Mouse (Mus musculus): Measurements from ENCODE around the gene 4932438H23Rik. TPM values are rescaled to one million over a fixed set of nuclear protein-coding genes. Genes with fewer than 3 reads are reported as not detected.

Gene 4932438H23Rik
- polyA plus RNA-seq, 1 experiment from 2014 or later, result not detected

DNA sequence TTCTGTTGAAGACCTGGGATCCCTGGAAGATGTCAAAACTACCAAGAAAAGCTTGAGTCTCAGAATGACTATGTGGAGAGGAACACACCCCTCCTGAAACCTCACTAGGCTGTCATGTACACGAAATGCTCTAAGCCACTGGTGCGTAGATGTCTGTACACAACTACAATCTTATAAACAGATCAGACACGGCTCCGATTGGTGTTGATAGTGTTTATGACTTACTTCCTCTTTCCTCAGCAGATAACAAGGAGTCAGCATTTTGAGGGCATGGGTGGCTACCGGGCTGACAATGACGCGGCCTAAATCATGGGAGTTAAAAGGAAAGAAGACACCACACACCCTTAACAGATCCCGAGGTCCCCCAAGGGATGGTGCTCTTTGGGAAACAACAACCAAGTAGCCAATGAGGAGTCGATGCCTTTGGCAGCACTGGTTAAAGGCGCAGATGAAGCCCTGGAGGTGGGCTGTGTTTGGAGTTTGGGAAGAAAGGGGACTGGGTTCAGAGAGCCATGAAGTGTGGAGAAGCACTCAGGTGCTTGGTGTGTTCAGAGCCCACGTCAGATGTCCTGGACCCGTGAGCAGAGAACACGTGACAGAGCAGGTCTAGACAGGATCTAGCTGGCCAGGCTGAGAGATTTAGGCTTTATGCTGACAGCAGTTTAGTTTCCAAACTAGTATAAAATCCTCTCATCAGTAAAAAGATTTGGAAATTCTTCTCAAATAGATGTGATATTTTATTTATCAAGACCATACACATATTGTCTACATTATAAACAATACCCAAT is 33.2 kb downstream of the 4932438H23Rik start:
- no peak overlapping the region for H3K4me2 ChIP-seq (ENCODE audit: low read depth, low read length)
- no peaks in the 10 kb centered on the region for H3K27me3 ChIP-seq (ENCODE audit: control insufficient read depth, insufficient read depth, low read length)
- no peaks in the 10 kb centered on the region for H3K36me3 ChIP-seq (replicated peaks; ENCODE audit: control insufficient read depth, insufficient read depth, low read depth, low read length)
- H3K27ac ChIP-seq (replicated peaks; ENCODE audit: low read depth, low read length), result no peak overlapping the region
- no peak for ATAC-seq (replicated peaks; ENCODE audit: insufficient number of reproducible peaks, low FRiP score, low TSS enrichment, low read depth)
- no peak overlapping the region for H3K4me3 ChIP-seq (ENCODE audit: low read depth, low read length)
- DNase-seq (ENCODE audit: low spot score), result no peak
- no peaks in the 10 kb centered on the region for H3K9me3 ChIP-seq (replicated peaks; ENCODE audit: control insufficient read depth, low read length)
- WGBS, result 80% methylated on average over 13 of the region's 13 CpGs
- H3K4me1 ChIP-seq (ENCODE audit: control insufficient read depth, insufficient read depth, low read length), result no peaks in the 10 kb centered on the region
- H3K9ac ChIP-seq (replicated peaks; ENCODE audit: low read length), result no peak overlapping the region

DNA sequence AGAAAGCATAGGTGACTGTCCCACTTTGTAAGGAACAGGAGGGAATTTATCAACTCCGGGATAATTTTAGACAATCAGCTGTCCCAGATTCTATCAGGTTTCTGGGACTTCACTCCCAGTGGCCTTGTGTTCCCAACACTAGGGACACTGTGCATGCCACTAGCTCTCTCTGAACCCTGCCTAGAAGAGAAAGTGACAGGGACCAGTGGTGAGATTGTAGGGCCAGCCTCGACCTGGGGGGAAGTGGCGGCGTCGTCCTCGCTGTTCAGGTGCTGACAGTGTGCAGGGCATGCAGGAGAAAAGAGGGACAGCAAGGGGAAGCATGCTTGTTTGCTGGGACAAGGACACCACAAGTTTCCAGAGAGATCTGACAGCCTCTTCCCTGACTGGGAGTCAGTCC is 37.2 kb downstream of the 4932438H23Rik start:
- no peaks in the 10 kb centered on the region for H3K4me1 ChIP-seq (ENCODE audit: control insufficient read depth, insufficient read depth, low read length)
- H3K9me3 ChIP-seq (replicated peaks; ENCODE audit: control insufficient read depth, low read length), result no peaks in the 10 kb centered on the region
- DNase-seq (ENCODE audit: low spot score) (no peak), ATAC-seq (replicated peaks; ENCODE audit: insufficient number of reproducible peaks, low FRiP score, low TSS enrichment, low read depth) (no peak)
- no peak overlapping the region for H3K27ac ChIP-seq (replicated peaks; ENCODE audit: low read depth, low read length)
- H3K4me3 ChIP-seq (ENCODE audit: low read depth, low read length), result no peak overlapping the region
- H3K27me3 ChIP-seq (ENCODE audit: control insufficient read depth, insufficient read depth, low read length), result no peaks in the 10 kb centered on the region
- H3K9ac ChIP-seq (replicated peaks; ENCODE audit: low read length), result no peak overlapping the region
- H3K36me3 ChIP-seq (replicated peaks; ENCODE audit: control insufficient read depth, insufficient read depth, low read depth, low read length), result no peaks in the 10 kb centered on the region
- H3K4me2 ChIP-seq (ENCODE audit: low read depth, low read length), result no peak overlapping the region
- 68% methylated on average over 6 of the region's 6 CpGs for WGBS

DNA sequence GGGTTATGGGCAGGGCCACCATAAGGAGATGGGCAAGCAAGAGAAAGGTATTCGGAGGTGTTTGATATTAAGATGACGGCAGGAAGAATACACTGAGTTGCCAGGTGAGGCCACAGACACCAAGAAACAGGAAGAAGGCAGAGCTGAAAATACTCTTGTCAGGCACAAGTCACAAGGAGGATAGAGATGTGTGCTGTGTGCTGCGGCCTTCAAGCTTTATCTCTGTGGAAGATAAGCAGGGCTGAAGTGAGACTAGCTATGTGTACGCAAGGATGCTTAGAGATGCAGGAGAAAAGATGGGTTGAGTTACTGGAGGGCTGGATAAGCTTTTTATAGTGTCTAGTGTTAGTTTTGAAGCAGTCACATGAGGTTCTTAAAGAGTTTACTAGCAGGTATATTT is 37.7 kb downstream of the 4932438H23Rik start:
- Histone ChIP-seq H3K9me3 (replicated peaks; ENCODE audit: control insufficient read depth, low read length) (no peaks in the 10 kb centered on the region), H3K4me1 (ENCODE audit: control insufficient read depth, insufficient read depth, low read length) (no peaks in the 10 kb centered on the region), H3K27me3 (ENCODE audit: control insufficient read depth, insufficient read depth, low read length) (no peaks in the 10 kb centered on the region), H3K9ac (replicated peaks; ENCODE audit: low read length) (no peak overlapping the region), H3K4me3 (ENCODE audit: low read depth, low read length) (no peak overlapping the region), H3K4me2 (ENCODE audit: low read depth, low read length) (no peak overlapping the region), H3K36me3 (replicated peaks; ENCODE audit: control insufficient read depth, insufficient read depth, low read depth, low read length) (no peaks in the 10 kb centered on the region), H3K27ac (replicated peaks; ENCODE audit: low read depth, low read length) (no peak overlapping the region)
- DNase-seq (ENCODE audit: low spot score) (no peak), ATAC-seq (replicated peaks; ENCODE audit: insufficient number of reproducible peaks, low FRiP score, low TSS enrichment, low read depth) (no peak)
- WGBS, result 88% methylated on average over 4 of the region's 4 CpGs

DNA sequence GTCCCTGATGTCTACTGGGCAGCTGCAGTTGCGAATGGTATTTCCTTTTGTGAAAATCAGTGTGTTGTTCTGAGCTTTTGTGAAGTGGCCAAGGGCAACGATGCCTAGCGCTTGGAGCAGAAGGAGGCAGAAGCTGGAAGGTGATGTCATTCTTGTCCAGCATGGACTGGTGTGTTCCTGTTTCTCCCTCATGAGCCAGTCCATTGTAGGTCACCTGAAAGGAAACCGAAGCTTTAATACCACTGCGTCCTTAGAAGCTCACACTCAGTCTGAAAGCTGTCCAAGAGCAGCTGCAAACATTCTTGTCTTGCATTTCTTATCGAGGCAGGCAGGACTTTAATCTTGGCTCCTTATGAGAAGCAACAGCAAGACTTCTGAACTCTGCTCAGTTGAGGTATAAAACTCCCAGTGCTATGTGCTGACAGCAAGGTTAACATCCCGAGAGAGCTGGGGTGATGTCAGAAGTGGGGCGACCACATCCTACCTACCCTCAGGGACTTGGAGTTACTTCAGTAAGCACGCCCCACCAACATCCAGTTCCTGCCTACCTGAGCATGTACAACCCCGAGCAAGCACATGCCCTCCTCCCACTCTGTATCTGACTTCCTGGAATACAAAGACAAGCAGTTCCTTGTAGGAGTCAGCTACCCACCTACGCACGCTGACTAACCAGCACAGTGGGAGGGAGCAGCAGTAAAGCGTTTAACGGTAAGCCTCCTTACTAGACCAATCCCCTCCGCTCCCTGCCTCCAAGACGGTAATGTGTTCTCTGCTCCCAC is 38.7 kb downstream of the 4932438H23Rik start:
- no peak overlapping the region for H3K9ac ChIP-seq (replicated peaks; ENCODE audit: low read length)
- no peaks in the 10 kb centered on the region for H3K36me3 ChIP-seq (replicated peaks; ENCODE audit: control insufficient read depth, insufficient read depth, low read depth, low read length)
- H3K4me1 ChIP-seq (ENCODE audit: control insufficient read depth, insufficient read depth, low read length), result no peaks in the 10 kb centered on the region
- no peaks in the 10 kb centered on the region for H3K9me3 ChIP-seq (replicated peaks; ENCODE audit: control insufficient read depth, low read length)
- no peak for DNase-seq (ENCODE audit: low spot score)
- ATAC-seq (replicated peaks; ENCODE audit: insufficient number of reproducible peaks, low FRiP score, low TSS enrichment, low read depth), result no peak
- no peak overlapping the region for H3K27ac ChIP-seq (replicated peaks; ENCODE audit: low read depth, low read length)
- no peaks in the 10 kb centered on the region for H3K27me3 ChIP-seq (ENCODE audit: control insufficient read depth, insufficient read depth, low read length)
- no peak overlapping the region for H3K4me2 ChIP-seq (ENCODE audit: low read depth, low read length)
- 57% methylated on average over 16 of the region's 16 CpGs for WGBS
- no peak overlapping the region for H3K4me3 ChIP-seq (ENCODE audit: low read depth, low read length)

DNA sequence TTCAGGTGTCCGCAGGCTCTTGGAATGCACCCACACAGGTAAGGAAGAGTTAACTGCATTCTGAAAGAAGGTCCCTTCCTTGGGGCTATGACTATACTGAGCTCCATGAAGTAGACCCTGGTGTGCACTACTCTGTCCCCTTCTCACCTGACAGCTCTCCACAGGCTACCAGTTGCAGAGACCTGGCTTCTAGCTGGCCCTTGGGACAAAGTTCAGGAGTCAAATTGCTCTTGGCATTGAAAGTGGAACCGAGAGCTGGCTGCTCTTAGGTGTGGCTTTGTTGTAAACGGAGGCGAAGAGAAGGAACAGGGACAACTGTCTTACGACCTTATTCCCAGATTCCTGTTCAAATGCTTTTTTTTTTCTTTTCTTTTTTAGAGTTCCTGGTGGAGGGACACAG is 39.8 kb downstream of the 4932438H23Rik start:
- ATAC-seq (replicated peaks; ENCODE audit: insufficient number of reproducible peaks, low FRiP score, low TSS enrichment, low read depth) (no peak), DNase-seq (ENCODE audit: low spot score) (no peak)
- Histone ChIP-seq H3K4me3 (ENCODE audit: low read depth, low read length) (no peak overlapping the region), H3K27me3 (ENCODE audit: control insufficient read depth, insufficient read depth, low read length) (no peaks in the 10 kb centered on the region), H3K36me3 (replicated peaks; ENCODE audit: control insufficient read depth, insufficient read depth, low read depth, low read length) (no peaks in the 10 kb centered on the region), H3K27ac (replicated peaks; ENCODE audit: low read depth, low read length) (no peak overlapping the region), H3K4me2 (ENCODE audit: low read depth, low read length) (no peak overlapping the region), H3K9ac (replicated peaks; ENCODE audit: low read length) (no peak overlapping the region), H3K4me1 (ENCODE audit: control insufficient read depth, insufficient read depth, low read length) (no peaks in the 10 kb centered on the region), H3K9me3 (replicated peaks; ENCODE audit: control insufficient read depth, low read length) (no peaks in the 10 kb centered on the region)
- WGBS, result 71% methylated on average over 5 of the region's 5 CpGs

DNA sequence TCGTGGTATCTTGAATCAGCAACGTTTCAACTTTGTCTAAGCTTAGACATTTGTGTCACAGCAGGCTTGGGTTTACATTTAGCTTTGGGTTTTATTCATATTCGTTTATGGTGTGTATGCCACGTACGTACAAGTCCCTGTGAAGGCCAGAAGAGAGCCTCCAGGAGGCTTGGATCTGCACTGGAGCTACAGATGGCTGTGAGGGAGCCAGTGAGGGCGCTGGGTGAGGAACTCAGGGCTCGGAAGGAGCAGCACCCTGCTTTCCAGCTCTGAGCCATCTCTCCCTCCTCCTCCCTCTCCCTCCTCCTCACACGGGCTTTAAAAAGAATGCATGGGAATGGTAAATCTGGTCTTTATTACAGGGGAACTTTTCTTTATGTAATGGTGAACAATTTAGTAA is 41.3 kb downstream of the 4932438H23Rik start:
- H3K4me1 ChIP-seq (ENCODE audit: control insufficient read depth, insufficient read depth, low read length), result no peaks in the 10 kb centered on the region
- no peaks in the 10 kb centered on the region for H3K36me3 ChIP-seq (replicated peaks; ENCODE audit: control insufficient read depth, insufficient read depth, low read depth, low read length)
- 63% methylated on average over 8 of the region's 8 CpGs for WGBS
- no peaks in the 10 kb centered on the region for H3K9me3 ChIP-seq (replicated peaks; ENCODE audit: control insufficient read depth, low read length)
- peak; percentile 26 for DNase-seq (ENCODE audit: low spot score)
- H3K4me2 ChIP-seq (ENCODE audit: low read depth, low read length), result no peak overlapping the region
- no peak for ATAC-seq (replicated peaks; ENCODE audit: insufficient number of reproducible peaks, low FRiP score, low TSS enrichment, low read depth)
- H3K27ac ChIP-seq (replicated peaks; ENCODE audit: low read depth, low read length), result no peak overlapping the region
- no peak overlapping the region for H3K4me3 ChIP-seq (ENCODE audit: low read depth, low read length)
- H3K9ac ChIP-seq (replicated peaks; ENCODE audit: low read length), result 0 out of 2 replicates have a peak overlapping the region, but pooled peaks have one; percentile 4
- H3K27me3 ChIP-seq (ENCODE audit: control insufficient read depth, insufficient read depth, low read length), result no peaks in the 10 kb centered on the region

DNA sequence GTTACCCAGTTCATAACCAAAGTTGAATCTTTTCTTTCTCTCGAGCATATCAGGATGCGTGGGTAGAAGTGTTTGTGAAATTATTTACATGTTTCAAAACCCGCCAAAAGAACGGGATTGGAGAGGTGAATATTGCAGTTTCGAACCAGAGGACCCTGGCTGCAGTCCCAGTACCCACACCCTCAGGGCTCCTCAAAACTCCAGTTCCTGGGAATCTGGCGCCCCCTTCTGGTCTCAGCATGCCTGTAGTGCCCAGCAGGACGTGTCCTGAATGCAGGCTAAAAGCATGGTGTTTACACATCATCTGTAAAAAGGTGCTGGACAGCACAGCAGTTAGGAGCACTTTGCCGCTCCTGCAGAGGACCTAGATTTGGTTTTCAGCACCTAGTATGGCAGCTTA is 49.4 kb downstream of the 4932438H23Rik start:
- Histone ChIP-seq H3K27me3 (ENCODE audit: control insufficient read depth, insufficient read depth, low read length) (no peaks in the 10 kb centered on the region), H3K4me3 (ENCODE audit: low read depth, low read length) (no peak overlapping the region), H3K4me2 (ENCODE audit: low read depth, low read length) (no peak overlapping the region), H3K9ac (replicated peaks; ENCODE audit: low read length) (no peak overlapping the region), H3K36me3 (replicated peaks; ENCODE audit: control insufficient read depth, insufficient read depth, low read depth, low read length) (no peaks in the 10 kb centered on the region; the same call in 1 of the 2 replicates), H3K4me1 (ENCODE audit: control insufficient read depth, insufficient read depth, low read length) (no peaks in the 10 kb centered on the region; the same call in 1 of the 2 replicates), H3K9me3 (replicated peaks; ENCODE audit: control insufficient read depth, low read length) (no peaks in the 10 kb centered on the region), H3K27ac (replicated peaks; ENCODE audit: low read depth, low read length) (no peak overlapping the region)
- WGBS, result 65% methylated on average over 8 of the region's 8 CpGs
- ATAC-seq (replicated peaks; ENCODE audit: insufficient number of reproducible peaks, low FRiP score, low TSS enrichment, low read depth) (no peak), DNase-seq (ENCODE audit: low spot score) (peak; percentile 52)
